Mouse (Mus musculus): ENCODE data around the gene Zcchc14. TPM values are rescaled to one million over a fixed set of nuclear protein-coding genes. Genes with fewer than 3 reads are reported as not detected.

Gene Zcchc14
- polyA plus RNA-seq, 1 experiment from 2014 or later = 20.1 TPM

GRCm38 (mm10) chr8:121661631-121662357 lies 9.1 kb upstream of the Zcchc14 start:
- H3K9me3 ChIP-seq = no peaks in the 10 kb centered on the region
- H3K4me1 ChIP-seq = peaks cover 11% of the 10 kb centered on the region
- H3K27me3 ChIP-seq = no peaks in the 10 kb centered on the region
- no peak overlapping the region for H3K9ac ChIP-seq
- no peak for ATAC-seq (ENCODE audit: low FRiP score, low read depth)
- no peak overlapping the region for H3K27ac ChIP-seq
- H3K4me3 ChIP-seq = no peak overlapping the region
- no peaks in the 10 kb centered on the region for H3K36me3 ChIP-seq
- H3K4me2 ChIP-seq (replicated peaks) = no peak overlapping the region
- WGBS = 79% methylated on average over 18 of the region's 18 CpGs

DNA sequence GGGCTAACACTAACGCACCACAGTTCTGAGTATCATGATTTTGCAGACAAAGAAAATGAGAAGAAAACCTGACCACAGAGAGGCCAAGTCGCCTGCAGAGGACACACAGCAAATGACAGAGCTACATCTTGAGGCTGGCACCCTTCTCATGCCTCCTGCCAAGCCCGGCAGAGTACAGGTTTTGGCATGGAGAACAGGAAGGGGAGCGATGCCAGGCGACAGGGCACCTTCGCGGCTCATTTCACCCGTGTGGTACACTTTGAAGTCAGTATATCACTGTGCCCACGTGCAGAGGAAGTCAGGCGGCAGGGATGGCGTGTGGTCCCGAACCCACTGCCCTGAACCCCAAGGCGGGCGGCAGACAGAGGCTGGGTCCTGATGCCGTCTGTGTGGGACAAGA lies 7.9 kb upstream of the Zcchc14 start:
- no peak for ATAC-seq (ENCODE audit: low FRiP score, low read depth)
- H3K9me3 ChIP-seq = no peaks in the 10 kb centered on the region
- no peaks in the 10 kb centered on the region for H3K36me3 ChIP-seq
- WGBS = 84% methylated on average over 15 of the region's 15 CpGs
- H3K4me1 ChIP-seq = peaks cover 8% of the 10 kb centered on the region
- no peaks in the 10 kb centered on the region for H3K27me3 ChIP-seq
- no peak overlapping the region for H3K4me3 ChIP-seq
- no peak overlapping the region for H3K27ac ChIP-seq
- H3K4me2 ChIP-seq (replicated peaks) = no peak overlapping the region
- peak overlapping the region; percentile 39; the same call in 1 of the 2 replicates for H3K9ac ChIP-seq

DNA sequence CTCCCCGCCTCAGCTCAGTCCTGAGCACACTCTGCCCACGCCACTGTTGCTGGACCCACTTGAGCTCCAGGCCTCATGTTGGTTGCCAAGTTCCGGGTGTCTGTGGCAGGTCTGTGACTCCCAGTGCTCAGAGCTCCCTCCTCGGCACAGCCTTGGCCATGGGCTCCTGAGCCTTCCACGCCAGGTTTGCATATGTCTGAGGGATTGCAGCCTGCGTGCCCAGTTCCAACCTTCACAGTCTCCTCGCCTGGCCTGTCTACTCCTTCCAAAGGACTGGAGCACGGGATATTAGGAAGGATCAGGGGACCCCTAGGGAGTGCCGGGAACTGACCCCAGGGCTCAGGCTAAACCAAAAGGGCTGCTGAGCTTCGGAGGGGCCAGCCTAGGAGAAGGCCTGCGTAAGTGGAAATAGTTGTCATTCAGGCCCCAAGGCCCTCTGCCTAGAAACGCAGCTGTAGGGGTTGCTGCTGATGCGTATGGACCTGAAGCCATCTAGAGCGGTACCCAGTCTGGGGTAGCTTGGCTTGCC lies 2.3 kb upstream of the Zcchc14 start:
- no peak for ATAC-seq (ENCODE audit: low FRiP score, low read depth)
- Histone ChIP-seq H3K36me3 (peaks cover 2% of the 10 kb centered on the region; the same call in 1 of the 2 replicates), H3K9ac (no peak overlapping the region), H3K4me1 (peaks cover 29% of the 10 kb centered on the region), H3K27ac (no peak overlapping the region), H3K4me2 (replicated peaks) (no peak overlapping the region), H3K4me3 (no peak overlapping the region), H3K27me3 (no peaks in the 10 kb centered on the region), H3K9me3 (no peaks in the 10 kb centered on the region)
- 83% methylated on average over 14 of the region's 14 CpGs for WGBS

- 73% methylated on average over 4 of the region's 4 CpGs for WGBS
- peaks cover 36% of the 10 kb centered on the region for H3K4me1 ChIP-seq
- H3K27me3 ChIP-seq = no peaks in the 10 kb centered on the region
- H3K27ac ChIP-seq = no peak overlapping the region
- peak overlapping the region; percentile 85 for H3K9ac ChIP-seq
- peaks cover 6% of the 10 kb centered on the region; the same call in 1 of the 2 replicates for H3K36me3 ChIP-seq
- no peaks in the 10 kb centered on the region for H3K9me3 ChIP-seq
- H3K4me2 ChIP-seq (replicated peaks) = peak overlapping the region; percentile 94
- ATAC-seq (ENCODE audit: low FRiP score, low read depth) = no peak
- peak overlapping the region; percentile 84 for H3K4me3 ChIP-seq
Measured at GRCm38 (mm10) chr8:121654131-121654530, 1.4 kb upstream of the Zcchc14 start.

DNA sequence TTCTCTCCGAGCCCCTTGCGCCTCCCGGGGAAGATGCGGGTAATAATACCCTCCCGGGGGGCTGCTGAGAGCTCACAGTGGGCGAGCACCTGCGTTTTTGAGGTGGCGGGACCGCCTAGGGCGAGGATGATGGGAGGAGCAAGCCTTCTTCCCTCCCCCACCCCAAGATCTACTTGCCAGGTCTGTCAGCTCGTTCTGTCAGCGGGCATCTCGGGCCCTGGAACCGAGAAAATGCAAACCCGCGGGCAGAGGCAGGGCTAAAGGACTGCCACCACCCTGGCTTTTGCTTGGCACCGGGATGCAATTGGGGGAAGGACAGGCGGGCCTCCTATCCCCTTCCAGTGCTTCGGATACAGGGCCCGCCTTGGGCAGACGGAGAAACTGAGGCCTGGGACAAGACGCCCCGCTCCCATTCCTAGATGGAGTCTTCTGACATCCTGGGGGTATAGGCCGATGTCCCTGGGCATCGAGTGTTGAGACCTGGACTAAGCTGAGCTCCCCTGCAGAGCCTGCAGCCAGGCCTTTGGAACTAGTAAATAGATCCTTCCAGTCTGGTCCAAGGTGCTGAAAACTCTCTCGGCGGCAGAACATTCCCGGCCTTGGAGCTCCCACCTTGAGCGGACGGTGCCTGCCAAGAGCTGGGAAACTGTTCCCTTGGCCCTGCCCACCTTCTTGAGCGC lies 779 bp upstream of the Zcchc14 start:
- Histone ChIP-seq H3K4me2 (replicated peaks) (peak overlapping the region; percentile 94), H3K9me3 (no peaks in the 10 kb centered on the region), H3K36me3 (peaks cover 9% of the 10 kb centered on the region; the same call in 1 of the 2 replicates), H3K4me3 (peak overlapping the region; percentile 84), H3K4me1 (peaks cover 42% of the 10 kb centered on the region), H3K27me3 (no peaks in the 10 kb centered on the region), H3K9ac (peak overlapping the region; percentile 85), H3K27ac (peak overlapping the region; percentile 95)
- no peak; the same call in 1 of the 2 replicates for ATAC-seq (ENCODE audit: low FRiP score, low read depth)
- WGBS = 2% methylated on average over 31 of the region's 31 CpGs

DNA sequence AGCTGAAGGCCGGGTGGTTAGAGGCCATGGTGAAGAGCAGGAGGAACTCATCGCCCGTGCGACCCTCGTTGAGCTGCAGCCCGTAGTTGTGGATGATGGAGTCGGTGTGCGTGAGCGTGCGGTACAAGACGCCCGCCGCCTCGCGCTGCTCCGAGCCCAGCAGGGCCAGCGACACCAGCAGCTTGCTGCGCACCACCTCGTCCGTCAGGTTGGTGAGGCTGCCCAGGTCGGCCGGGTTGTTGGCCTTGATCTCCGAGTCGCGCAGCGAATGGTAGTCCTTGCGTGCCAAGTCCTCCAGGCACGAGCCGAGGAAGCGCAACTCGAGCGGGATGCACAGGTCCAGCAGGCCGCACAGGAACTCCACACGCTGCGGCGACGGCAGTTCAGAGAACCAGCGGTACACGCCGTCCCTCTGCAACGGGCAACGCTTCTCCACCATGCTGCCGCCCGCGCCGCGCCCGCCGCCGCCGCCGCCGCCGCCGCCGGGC lies 783 bp downstream of the Zcchc14 start:
- Histone ChIP-seq H3K36me3 (peaks cover 16% of the 10 kb centered on the region; the same call in 1 of the 2 replicates), H3K4me2 (replicated peaks) (peak overlapping the region; percentile 98), H3K27ac (peak overlapping the region; percentile 39; the same call in 1 of the 2 replicates), H3K9ac (peak overlapping the region; percentile 82), H3K27me3 (no peaks in the 10 kb centered on the region), H3K9me3 (no peaks in the 10 kb centered on the region), H3K4me3 (peak overlapping the region; percentile 75), H3K4me1 (peaks cover 50% of the 10 kb centered on the region)
- ATAC-seq (ENCODE audit: low FRiP score, low read depth) = no peak
- WGBS = 0% methylated on average over 47 of the region's 56 CpGs

- 0 out of 2 replicates have a peak overlapping the region, but pooled peaks have one; percentile 39 for H3K27ac ChIP-seq
- no peaks in the 10 kb centered on the region for H3K9me3 ChIP-seq
- H3K9ac ChIP-seq = peak overlapping the region; percentile 82
- ATAC-seq (ENCODE audit: low FRiP score, low read depth) = no peak
- H3K4me3 ChIP-seq = peak overlapping the region; percentile 75
- H3K27me3 ChIP-seq = no peaks in the 10 kb centered on the region
- H3K4me1 ChIP-seq = peaks cover 50% of the 10 kb centered on the region
- 12% methylated on average over 47 of the region's 47 CpGs for WGBS
- H3K4me2 ChIP-seq (replicated peaks) = peak overlapping the region; percentile 98
- H3K36me3 ChIP-seq = peaks cover 16% of the 10 kb centered on the region; the same call in 1 of the 2 replicates
Measured at GRCm38 (mm10) chr8:121651308-121651873, 1.3 kb downstream of the Zcchc14 start.

DNA sequence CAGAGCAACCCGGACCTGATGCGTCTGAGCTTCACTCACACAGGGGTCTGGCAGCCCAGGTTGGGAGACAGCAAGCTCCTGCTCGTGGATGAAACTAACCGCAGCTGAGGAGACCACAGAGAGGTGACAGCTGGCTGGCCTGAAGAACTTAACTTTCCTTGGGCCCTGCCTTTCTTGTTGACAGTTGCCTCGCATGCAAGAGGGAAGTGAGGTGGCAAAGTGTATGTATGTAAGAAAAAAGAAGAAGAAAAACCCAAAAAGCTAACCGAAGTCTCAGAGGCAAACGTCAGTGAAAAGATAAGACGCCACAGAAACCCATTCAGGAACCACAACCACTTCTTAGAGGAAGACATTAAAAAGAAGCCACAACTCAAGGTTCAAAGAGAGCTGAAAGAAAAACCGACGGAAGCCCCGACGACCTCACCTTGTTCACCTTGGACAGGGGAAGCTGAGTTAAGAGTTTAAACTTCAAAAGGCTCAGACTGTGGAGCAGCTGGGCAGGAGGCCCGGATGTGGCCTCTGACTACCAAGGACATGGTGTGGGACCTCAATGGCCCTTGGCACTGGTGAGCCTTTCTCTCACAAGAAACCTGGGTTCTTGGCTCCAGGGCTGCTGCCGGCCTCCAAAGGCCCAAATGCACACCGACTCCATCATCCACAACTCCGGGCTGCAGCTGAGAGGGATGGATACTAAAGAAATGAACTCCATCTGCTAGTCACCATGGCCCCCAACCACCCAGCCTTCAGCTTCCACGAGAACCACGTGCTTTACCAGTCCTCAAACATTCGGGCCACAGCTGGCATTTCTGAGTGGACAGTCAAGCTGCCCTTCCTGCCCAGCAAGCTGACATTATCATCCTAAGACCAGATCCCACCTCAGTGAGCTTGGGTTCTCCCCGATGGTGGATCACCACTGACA lies 2.1 kb downstream of the Zcchc14 start:
- no peak for ATAC-seq (ENCODE audit: low FRiP score, low read depth)
- Histone ChIP-seq H3K4me2 (replicated peaks) (peak overlapping the region; percentile 98), H3K4me3 (peak overlapping the region; percentile 75), H3K9ac (peak overlapping the region; percentile 82), H3K27ac (no peak overlapping the region), H3K9me3 (no peaks in the 10 kb centered on the region), H3K27me3 (no peaks in the 10 kb centered on the region), H3K4me1 (peaks cover 50% of the 10 kb centered on the region), H3K36me3 (peaks cover 16% of the 10 kb centered on the region; the same call in 1 of the 2 replicates)
- 61% methylated on average over 20 of the region's 20 CpGs for whole genome bisulfite sequencing

GRCm38 (mm10) chr8:121649904-121650303 lies 2.8 kb downstream of the Zcchc14 start:
- Histone ChIP-seq H3K4me2 (replicated peaks) (peak overlapping the region; percentile 98), H3K36me3 (peaks cover 16% of the 10 kb centered on the region; the same call in 1 of the 2 replicates), H3K4me3 (peak overlapping the region; percentile 75), H3K4me1 (peaks cover 54% of the 10 kb centered on the region), H3K27ac (no peak overlapping the region), H3K9ac (peak overlapping the region; percentile 82), H3K27me3 (no peaks in the 10 kb centered on the region), H3K9me3 (no peaks in the 10 kb centered on the region)
- no peak for ATAC-seq (ENCODE audit: low FRiP score, low read depth)
- 70% methylated on average over 10 of the region's 10 CpGs for WGBS

GRCm38 (mm10) chr8:121649423-121649822 lies 3.3 kb downstream of the Zcchc14 start:
- no peaks in the 10 kb centered on the region for H3K27me3 ChIP-seq
- no peaks in the 10 kb centered on the region for H3K9me3 ChIP-seq
- ATAC-seq (ENCODE audit: low FRiP score, low read depth) = no peak
- H3K9ac ChIP-seq = peak overlapping the region; percentile 82; the same call in 1 of the 2 replicates
- H3K4me1 ChIP-seq = peaks cover 59% of the 10 kb centered on the region
- H3K4me3 ChIP-seq = peak overlapping the region; percentile 75; the same call in 1 of the 2 replicates
- 84% methylated on average over 5 of the region's 5 CpGs for WGBS
- H3K4me2 ChIP-seq (replicated peaks) = peak overlapping the region; percentile 98
- no peak overlapping the region for H3K27ac ChIP-seq
- peaks cover 16% of the 10 kb centered on the region; the same call in 1 of the 2 replicates for H3K36me3 ChIP-seq

- Histone ChIP-seq H3K27me3 (no peaks in the 10 kb centered on the region), H3K9me3 (no peaks in the 10 kb centered on the region), H3K36me3 (peaks cover 16% of the 10 kb centered on the region; the same call in 1 of the 2 replicates), H3K4me3 (no peak overlapping the region), H3K4me1 (peaks cover 51% of the 10 kb centered on the region), H3K9ac (peak overlapping the region; percentile 32; the same call in 1 of the 2 replicates), H3K4me2 (replicated peaks) (no peak overlapping the region), H3K27ac (no peak overlapping the region)
- no peak for ATAC-seq (ENCODE audit: low FRiP score, low read depth)
- WGBS = 72% methylated on average over 16 of the region's 16 CpGs
Measured at GRCm38 (mm10) chr8:121648451-121648850, 4.2 kb downstream of the Zcchc14 start.
